Mouse (Mus musculus) left cerebral cortex, postnatal 36 days (tissue): ENCODE measurements around the gene Tmem230. TPM values are rescaled to one million over a fixed set of nuclear protein-coding genes. Genes with fewer than 3 reads are reported as not detected.
A peak's percentile ranks its signal among the peaks of the same experiment; 100 is the strongest.

Source experiments
- DNase-seq, 2 experiments: peaks; one replicate each; pipeline ENCODE4 v3.0.0; 2021 to 2022; ENCODE audit warnings: low spot score in 2 of 2, mixed read lengths in 1 of 2
- intact Hi-C: fragments of 180-260 bp; cut with DNase I; formaldehyde crosslinking; loops from one replicate; pipeline ENCODE4 v1.15.1; 2025
- total RNA-seq, 2 experiments: library from RNA; stranded (reverse); gene quantifications; 2 replicates each; pipeline ENCODE4 v1.2.3; 2021

Gene Tmem230
- total RNA-seq, 2 experiments from 2014 or later, result 29.5 to 34.9 TPM

GRCm38 (mm10) chr2:132276249-132276648 lies 28.6 kb upstream of the Tmem230 start:
- no peak for DNase-seq
- intact Hi-C loops, result no loop called here

- no peak for DNase-seq
- intact Hi-C loops, result no loop called here
Observed at GRCm38 (mm10) chr2:132275527-132275926, 27.9 kb upstream of the Tmem230 start.

GRCm38 (mm10) chr2:132272694-132273389 lies 25.2 kb upstream of the Tmem230 start:
- DNase-seq, result no peak
- intact Hi-C loops, result no loop called here

- no peak for DNase-seq
- intact Hi-C loops, result no loop called here
Observed at GRCm38 (mm10) chr2:132270331-132270951, 22.8 kb upstream of the Tmem230 start.

GRCm38 (mm10) chr2:132269217-132269616 lies 21.6 kb upstream of the Tmem230 start:
- DNase-seq, result no peak
- intact Hi-C loops, result no loop called here

- DNase-seq, result no peak
- intact Hi-C loops, result no loop called here
Observed at GRCm38 (mm10) chr2:132266086-132266485, 18.5 kb upstream of the Tmem230 start.

GRCm38 (mm10) chr2:132265196-132265595 lies 17.6 kb upstream of the Tmem230 start:
- intact Hi-C loops, result no loop called here
- no peak for DNase-seq

- intact Hi-C loops, result loop anchor here (5.0 kb wide), 2 partner anchors 33 to 233 kb away; no protein-coding TSS in a partner anchor
- no peak for DNase-seq
Observed at GRCm38 (mm10) chr2:132264266-132264710, 16.7 kb upstream of the Tmem230 start.

GRCm38 (mm10) chr2:132263421-132264265 lies 16.0 kb upstream of the Tmem230 start:
- peak; percentile 42 to 55 for DNase-seq
- intact Hi-C loops, result loop anchor here (5.0 kb wide), 2 partner anchors 34 to 234 kb away; no protein-coding TSS in a partner anchor

- intact Hi-C loops, result loop anchor here (5.0 kb wide), 2 partner anchors 34 to 234 kb away; no protein-coding TSS in a partner anchor
- DNase-seq, result peak; percentile 99 to 100
Observed at GRCm38 (mm10) chr2:132262879-132263398, 15.3 kb upstream of the Tmem230 start, which contains the start of gene Cds2. Cds2 (plus strand) TSS chr2:132263148.

GRCm38 (mm10) chr2:132262175-132262574 lies 14.6 kb upstream of the Tmem230 start:
- intact Hi-C loops, result loop anchor here (5.0 kb wide), 2 partner anchors 35 to 235 kb away; no protein-coding TSS in a partner anchor
- DNase-seq, result no peak

- DNase-seq, result no peak
- intact Hi-C loops, result loop anchor here (5.0 kb wide), 2 partner anchors 37 to 237 kb away; no protein-coding TSS in a partner anchor
Observed at GRCm38 (mm10) chr2:132260601-132261000, 13.0 kb upstream of the Tmem230 start.

GRCm38 (mm10) chr2:132257350-132258068 lies 9.9 kb upstream of the Tmem230 start:
- intact Hi-C loops, result no loop called here
- no peak for DNase-seq

- intact Hi-C loops, result no loop called here
- no peak for DNase-seq
Observed at GRCm38 (mm10) chr2:132253603-132254002, 6.0 kb upstream of the Tmem230 start.

- intact Hi-C loops, result no loop called here
- DNase-seq, result peak; percentile 95 to 96
Observed at GRCm38 (mm10) chr2:132252542-132253528, 5.2 kb upstream of the Tmem230 start, which contains the start of gene Pcna. Pcna (minus strand) TSS chr2:132253314.

GRCm38 (mm10) chr2:132251911-132252310 lies 4.3 kb upstream of the Tmem230 start:
- DNase-seq, result no peak
- intact Hi-C loops, result no loop called here

GRCm38 (mm10) chr2:132243370-132243769 lies 4.2 kb downstream of the Tmem230 start:
- intact Hi-C loops, result loop anchor here (10.0 kb wide), 1 partner anchor 419 kb away; no protein-coding TSS in a partner anchor

GRCm38 (mm10) chr2:132240457-132240856 lies 7.2 kb downstream of the Tmem230 start:
- intact Hi-C loops, result loop anchor here (10.0 kb wide), 1 partner anchor 416 kb away; no protein-coding TSS in a partner anchor
- DNase-seq, result peak; percentile 42 to 56

More at GRCm38 (mm10) chr2:132243370-132243769, 4.2 kb downstream of the Tmem230 start:
- DNase-seq, result no peak
